Mouse (Mus musculus) cortical plate, adult 2 months (tissue): ENCODE data around the gene Btbd2.

Experiments used
- CTCF ChIP-seq: fragments of 200-500 bp; IDR thresholded peaks from 2 replicates; pipeline ENCODE4 v1.5.1; 2011; ENCODE audit warnings: mild to moderate bottlenecking, control low read depth, low read length; ENCODE audit not compliant: insufficient read depth; ENCODE audit errors: extremely low read depth
- POLR2A ChIP-seq: fragments of 200-500 bp; IDR thresholded peaks from 2 replicates; pipeline ENCODE4 v1.6.1; 2011; ENCODE audit warnings: mild to moderate bottlenecking, low read length, control low read depth; ENCODE audit not compliant: insufficient read depth; ENCODE audit errors: extremely low read depth

DNA sequence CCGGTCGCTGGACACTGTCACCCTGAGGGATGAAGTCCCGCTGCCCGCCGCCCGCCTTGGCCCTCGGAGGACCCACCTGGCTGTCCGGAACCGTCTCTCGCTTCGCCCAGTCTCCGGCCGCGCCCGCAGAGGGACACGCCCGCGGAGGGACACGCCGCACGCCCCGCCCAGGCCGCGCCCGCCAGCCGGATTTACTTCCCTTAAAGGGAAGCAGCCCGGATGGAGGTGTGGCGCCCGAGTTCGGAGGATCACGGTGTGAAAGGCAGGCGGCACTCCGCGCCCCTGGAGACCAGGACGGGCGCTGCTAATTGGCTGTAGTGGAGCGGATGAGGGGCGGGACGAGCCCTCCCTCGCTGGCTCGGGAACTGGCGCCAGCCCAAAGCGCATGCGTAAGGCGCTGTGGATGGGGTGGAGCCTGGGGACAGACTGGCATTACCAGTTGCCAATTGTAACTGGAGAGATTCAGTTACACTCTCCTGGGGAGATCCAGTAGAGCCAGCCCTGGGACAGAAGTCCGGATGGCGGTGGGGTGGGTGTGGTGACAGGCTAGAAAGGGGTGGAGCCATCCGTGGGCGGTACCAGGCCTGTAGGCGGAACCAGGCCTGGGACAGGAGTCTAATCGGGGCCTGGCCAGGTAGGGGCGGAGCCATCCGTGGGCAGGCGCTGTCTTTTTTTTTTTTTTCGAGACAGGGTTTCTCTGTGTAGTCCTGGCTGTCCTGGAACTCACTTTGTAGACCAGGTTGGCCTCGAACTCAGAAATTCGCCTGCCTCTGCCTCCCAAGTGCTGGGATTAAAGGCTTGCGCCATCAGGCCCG lies 45.1 kb upstream of the Btbd2 start, which contains the start of the genes Mob3a and Izumo4:
- no peak for TF ChIP-seq CTCF
- TF ChIP-seq POLR2A, result 0 out of 2 replicates have a peak, but pooled peaks have one; percentile 29
